Mouse (Mus musculus) monocyte, adult 5-6 weeks (primary cell): ENCODE measurements around the gene Akr7a5. TPM values are rescaled to one million over a fixed set of nuclear protein-coding genes. Genes with fewer than 3 reads are reported as not detected.
A peak's percentile ranks its signal among the peaks of the same experiment; 100 is the strongest.

ENCODE experiments used
- ATAC-seq: fragments of 153-309, 156-312 bp; replicated peaks from 2 replicates; pipeline ENCODE4 v1.8.0; 2017; ENCODE audit warnings: mild to moderate bottlenecking; ENCODE audit not compliant: low TSS enrichment, insufficient number of reproducible peaks, severe bottlenecking, poor library complexity, low FRiP score
- total RNA-seq: library from RNA; stranded (forward); fragments of 200-1000, 200-491, 200-594 nt; gene quantifications from 3 replicates; pipeline ENCODE4 v1.2.3, GENCODE M21; 2017

The Akr7a5 gene
- total RNA-seq, 1 experiment from 2014 or later: 3.6 TPM

DNA sequence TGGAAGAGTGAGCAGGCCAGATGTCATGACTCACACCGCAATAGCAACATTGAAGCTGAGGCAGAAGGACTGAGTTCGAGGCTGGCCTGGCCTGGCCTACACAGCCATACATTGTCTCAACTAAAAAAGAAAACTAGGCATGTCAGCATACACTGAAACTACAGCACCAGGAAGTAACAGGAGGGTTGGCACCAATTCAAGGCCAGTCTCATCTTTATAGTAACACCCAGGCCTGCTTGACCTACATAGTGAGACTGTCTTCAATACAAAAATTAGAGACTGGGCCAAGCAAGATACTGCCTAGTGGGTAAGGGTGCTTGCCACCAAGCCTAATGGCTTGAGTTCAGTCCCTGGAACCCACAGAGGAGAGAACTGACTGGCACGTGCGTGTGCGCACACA is 18.5 kb upstream of the Akr7a5 start:
- no peak for ATAC-seq

DNA sequence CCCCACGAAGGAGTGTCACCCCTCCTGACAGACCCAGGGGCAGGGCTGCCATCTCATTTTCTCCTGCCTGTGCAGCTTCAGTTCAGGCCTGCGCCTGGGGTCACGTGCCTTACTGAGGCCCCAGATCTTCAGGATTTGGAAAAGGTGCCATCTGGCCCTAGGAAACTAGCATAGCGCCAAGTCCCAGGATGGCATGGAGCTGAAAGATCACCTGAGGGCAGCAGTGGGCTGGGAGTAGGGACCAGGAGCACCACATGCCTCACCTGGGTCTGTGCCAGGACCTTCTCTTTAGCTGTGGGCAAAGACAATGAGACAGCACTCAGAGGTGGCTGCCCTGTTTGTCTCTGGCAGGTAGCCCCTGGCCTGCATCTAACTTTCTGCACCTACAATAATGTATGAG is 13.0 kb upstream of the Akr7a5 start:
- ATAC-seq: no peak

DNA sequence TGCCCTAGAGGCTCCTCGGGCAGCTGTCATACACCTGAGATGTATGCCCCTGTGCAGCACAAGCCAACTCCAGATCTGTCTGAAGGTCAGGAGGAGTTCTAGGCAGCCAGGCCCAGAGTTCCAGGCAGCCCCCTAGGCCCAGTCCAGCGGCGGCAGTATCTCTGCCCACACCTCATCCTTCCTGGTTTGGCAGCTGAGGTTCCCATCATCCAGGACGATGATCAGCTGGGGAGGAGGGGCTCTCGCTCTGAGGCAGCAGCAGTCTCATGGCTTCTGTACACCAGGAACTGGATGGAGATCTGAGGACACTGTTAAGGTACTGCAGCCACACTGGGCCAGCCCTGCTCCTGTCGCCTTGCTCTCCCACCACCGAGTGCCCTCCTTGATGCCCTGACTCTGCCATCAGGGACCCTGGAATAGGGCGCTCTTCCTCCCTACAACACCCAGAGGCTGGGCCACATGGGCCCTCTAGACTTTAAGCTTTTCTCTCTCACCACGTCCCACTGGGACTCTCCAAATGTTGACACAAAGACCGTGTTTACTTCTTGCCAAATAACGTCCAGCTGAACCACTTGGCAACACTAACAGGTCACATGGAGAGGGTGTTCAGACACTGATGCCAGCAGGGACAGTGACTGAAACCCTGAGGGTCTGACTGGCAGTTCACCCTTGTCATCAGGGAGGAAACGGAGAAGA is 11.7 kb upstream of the Akr7a5 start:
- ATAC-seq: no peak

DNA sequence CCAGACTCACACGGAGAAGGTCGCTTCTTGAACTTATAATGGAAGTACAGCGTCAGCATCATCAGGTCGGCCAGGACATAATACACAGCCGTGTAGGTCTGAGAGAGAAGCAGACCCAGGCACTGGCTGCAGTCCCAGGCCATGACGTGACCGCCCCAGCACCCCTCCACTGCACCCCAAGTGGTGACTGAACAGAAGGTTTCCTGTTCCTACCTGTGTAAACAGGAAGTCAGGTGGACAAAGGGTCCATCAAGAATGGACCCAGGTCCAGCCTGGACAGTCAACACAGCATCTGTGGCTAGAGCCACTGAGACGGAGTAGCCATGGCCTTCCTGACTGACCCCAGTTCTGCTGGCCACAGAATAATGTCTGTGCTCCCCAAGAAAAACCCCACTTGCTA is 8.8 kb upstream of the Akr7a5 start:
- no peak for ATAC-seq

DNA sequence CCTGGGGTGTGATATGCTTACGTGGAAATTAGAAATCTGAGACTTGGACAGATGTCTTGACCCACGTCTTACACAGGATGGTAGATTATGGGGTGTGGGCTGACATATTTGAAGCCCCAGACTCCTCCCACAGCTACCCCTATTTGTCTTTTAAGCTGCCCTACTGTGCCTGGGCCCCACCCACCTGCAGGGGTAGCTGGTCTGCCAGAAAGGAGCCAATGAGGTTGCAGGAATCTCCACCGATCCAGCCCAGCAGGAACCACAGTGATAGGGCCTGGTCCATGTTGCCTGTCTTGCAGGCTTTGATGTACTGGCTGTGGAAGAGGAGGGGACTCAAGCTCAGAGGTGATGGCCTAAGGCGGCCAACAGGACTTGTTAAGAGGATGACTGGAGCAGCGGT is 8.3 kb upstream of the Akr7a5 start:
- no peak for ATAC-seq

DNA sequence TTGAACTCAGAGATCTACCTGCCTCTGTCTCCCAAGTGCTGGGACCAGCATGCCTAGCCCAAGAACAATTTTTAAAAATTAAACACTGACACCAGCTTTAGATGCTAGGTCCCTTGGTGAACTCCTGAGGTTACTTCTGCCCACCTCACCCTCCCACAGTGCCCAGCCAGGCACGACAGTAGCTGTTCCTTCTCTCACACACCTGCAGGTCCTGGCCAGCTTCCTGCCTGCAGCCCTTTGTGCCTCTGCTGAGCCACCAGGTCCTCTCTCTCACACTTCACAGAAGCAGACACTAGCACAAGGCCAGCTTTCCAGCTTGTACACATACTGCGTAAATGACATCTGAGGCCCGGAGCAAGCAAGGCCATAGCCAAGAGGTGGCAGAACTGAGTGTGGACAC is 5.0 kb upstream of the Akr7a5 start:
- no peak for ATAC-seq

DNA sequence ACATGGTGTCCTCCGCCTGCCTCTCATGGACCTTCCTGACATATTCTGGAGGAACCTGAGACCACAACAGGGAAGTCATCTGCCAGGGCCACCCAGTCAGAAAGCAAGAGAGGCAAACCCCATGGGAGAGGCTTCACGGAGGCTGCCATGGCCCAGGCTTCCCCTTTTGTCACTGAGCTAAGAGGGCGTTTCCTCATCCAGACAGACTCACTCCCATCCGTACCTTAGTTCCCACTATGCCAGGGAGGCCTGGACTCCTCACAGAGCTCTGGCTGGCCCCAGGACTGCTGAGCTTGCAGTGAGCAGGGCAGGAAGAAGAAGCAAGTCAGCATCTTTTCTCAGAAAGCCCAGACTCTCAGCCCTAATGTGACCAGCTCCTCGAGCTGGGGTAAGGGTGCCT is 2.6 kb upstream of the Akr7a5 start:
- ATAC-seq: peak; percentile 72

DNA sequence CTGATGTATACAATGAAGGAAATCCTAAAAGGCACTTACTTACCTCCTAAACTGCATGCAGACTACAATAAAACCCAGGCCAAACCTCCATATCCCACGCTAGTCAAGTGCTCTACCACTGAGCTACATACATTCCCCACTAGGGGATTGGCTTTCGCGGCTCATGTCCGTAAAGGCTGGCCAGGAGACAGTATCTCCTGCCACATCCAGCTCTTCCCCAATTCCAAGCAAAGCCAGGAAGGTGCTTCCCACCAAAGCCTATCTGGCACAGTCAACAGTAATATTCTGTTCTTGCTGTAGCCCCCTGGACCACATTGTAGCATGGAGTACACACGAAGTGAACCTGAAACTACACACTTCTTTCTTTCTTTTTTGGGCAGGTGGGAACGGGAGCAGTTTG is 893 bp upstream of the Akr7a5 start:
- ATAC-seq: no peak

DNA sequence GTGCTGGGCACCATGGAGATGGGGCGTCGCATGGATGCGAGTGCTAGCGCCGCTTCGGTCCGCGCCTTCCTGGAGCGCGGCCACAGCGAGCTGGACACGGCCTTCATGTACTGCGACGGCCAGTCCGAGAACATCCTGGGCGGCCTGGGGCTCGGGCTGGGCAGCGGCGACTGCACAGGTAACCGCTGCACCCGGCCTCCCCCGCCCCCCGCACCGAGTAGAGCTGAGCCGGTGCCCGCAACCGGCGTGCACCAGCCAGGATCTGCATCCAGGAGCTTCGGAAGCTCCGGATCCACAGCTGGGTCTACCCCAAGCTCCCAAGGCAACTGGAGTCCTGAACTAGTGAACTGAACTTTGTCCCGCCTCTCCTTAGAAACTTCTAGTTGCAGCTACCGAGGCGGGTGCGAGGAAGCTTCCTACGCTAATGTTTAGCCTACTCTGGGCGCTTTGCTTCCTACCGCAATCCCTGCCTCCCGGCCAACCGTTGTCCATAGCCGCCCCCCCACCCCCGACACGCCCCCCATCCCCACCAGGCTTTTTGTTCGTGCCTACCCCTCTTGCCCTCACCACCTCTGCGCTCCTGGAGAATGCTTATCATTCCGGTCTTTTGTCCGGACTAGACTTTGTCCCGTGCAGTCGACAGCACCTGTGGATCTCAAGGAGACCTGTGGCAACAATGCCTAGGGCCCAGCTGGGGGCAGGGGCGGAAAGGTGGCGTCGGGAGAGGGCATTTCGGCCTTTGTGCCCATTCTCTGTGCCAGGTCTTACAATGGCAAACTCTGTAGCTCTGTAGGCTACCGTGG is 556 bp downstream of the Akr7a5 start:
- ATAC-seq: no peak

DNA sequence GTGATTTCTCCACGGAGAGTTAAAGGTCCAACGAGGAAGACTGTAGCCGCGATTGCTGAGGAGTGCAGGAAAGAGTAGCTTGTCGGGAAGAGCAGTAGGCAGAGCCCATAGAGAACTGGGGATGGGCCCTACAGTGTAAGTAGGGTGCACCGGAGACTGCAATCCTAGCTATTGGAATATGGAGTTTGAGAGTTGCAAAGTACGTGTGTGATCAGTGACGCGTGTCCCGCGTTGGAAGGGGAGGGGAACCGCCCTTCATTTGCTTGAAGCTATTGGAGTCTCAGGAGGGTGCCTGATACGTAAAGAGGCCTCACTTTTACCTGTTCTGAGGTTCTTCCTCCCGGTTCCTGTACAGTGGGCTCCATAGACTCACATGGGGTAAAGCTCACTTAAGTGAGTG is 1.2 kb downstream of the Akr7a5 start:
- ATAC-seq: no peak

DNA sequence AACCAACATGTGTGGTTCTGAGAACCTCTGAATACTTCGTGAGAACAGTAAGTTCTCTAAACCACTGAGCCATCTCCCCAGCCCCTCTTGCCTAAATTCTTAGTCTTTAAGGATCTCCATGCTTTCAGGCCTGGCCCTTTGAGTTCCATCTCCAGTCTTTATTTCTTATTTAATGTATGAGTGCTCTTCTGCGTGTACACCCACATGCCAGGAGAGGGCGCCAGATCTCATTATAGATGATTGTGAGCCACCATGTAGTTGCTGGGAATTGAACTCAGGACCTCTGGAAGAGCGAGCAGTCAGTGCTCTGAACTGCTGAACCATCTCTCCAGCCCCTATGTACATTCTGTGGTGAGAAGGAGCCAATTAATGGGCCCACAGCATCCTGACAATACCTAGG is 2.1 kb downstream of the Akr7a5 start:
- no peak for ATAC-seq

DNA sequence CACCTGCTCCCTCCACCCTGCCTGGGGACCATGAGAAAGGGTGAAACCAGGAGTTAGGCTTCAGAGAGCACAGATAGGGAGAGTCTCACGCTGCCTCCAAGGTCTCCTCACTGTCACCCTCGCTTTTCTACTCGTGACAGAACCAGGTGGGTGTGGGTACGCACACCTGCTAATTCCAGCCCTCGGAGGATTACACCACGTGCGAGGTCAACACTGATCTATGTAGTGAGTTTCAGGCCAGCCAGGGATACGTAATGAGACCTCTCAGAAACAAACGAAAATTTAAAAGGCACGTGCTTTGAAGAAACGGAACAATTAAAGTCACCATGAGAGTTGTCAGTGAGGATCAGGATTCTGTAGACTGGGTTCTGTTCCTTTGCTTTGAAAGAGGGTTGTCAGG is 7.9 kb downstream of the Akr7a5 start:
- ATAC-seq: no peak

DNA sequence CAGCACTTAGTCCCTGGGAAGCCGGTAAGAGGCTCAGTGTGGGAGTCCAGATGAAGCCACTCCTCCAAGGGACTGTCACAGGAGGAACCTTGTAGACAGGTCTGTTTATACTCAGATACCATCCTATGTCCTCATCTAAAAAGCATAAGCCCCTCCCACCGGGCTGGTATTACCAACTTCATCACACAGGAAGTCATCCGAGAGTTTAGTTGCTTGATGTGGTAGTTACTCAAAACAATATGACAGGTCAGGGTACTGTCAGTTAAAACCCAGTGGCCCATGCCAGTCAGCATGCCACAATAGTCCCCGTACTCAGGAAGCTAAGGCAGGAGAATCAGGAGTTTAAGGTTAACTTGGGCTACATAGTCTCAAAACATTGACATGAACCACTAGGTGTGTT is 9.2 kb downstream of the Akr7a5 start:
- no peak for ATAC-seq

DNA sequence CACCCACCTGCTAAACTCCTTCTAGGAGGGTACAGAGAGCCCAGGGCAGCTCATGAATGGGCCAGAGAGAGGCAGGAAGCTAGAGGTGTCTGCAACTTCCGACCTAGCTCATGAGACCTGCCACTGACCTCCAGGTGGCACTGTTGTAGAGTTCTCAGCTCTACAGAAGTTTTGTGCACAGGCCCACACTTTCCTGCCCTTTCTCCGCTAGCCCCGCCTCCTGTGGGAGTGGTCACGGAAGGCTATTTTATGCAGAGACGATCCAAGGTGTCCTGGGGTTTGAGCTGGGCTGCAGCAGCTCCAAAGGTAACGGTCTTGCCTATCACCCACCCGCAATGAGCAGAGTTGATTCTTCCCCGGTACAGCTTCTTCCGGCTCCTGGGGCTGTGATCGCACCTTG is 20.1 kb downstream of the Akr7a5 start:
- peak; percentile 100 for ATAC-seq

DNA sequence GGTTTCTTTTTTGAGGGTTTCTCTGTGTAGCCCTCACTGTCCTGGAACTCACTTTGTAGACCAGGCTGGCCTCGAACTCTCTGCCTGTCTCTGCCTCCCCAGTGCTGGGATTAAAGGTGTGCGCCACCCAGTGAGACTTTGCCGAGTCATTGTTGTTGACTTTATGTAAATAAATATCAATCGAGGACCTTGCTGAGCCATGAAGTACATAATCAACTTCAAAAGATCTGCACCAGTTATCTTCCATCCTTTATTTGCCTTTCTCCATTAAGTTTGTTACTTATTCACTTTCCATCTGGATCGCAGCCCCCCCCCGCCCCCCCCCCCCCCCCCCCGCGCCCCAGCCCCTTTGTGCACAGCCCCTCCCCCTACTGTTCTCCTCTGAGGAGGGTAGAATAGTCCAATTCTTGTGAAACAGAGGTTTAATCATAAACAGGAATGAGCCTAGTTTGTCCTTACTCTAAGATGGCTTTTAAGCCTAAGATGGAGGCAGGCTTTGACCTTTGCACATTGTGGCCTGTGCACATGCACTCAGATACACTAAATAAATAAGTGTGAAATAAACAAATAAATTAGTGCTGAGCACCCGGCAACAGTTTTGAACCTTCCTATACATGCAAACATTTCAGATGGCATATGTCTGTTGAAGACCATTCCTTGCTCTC is 24.2 kb downstream of the Akr7a5 start:
- no peak for ATAC-seq

DNA sequence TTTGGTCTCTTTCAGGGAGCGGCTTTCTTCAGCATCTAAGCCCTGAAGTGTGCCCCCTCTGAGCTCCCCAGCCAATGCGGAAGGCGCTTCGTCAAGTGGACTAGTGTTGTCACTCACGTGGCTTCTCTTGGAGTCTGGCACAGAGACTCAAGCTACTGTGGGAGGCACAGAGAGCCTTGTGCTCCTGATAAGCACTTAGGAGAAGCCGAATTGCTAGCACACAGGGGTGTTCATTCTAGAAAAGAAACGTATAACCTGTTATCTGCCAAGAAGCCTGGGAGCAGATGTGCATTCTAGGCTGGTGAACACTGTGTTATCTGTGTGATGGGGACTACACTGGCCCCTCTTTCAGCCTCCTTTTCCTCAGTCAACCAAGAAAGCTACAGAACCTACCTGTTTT is 25.0 kb downstream of the Akr7a5 start:
- ATAC-seq: no peak

DNA sequence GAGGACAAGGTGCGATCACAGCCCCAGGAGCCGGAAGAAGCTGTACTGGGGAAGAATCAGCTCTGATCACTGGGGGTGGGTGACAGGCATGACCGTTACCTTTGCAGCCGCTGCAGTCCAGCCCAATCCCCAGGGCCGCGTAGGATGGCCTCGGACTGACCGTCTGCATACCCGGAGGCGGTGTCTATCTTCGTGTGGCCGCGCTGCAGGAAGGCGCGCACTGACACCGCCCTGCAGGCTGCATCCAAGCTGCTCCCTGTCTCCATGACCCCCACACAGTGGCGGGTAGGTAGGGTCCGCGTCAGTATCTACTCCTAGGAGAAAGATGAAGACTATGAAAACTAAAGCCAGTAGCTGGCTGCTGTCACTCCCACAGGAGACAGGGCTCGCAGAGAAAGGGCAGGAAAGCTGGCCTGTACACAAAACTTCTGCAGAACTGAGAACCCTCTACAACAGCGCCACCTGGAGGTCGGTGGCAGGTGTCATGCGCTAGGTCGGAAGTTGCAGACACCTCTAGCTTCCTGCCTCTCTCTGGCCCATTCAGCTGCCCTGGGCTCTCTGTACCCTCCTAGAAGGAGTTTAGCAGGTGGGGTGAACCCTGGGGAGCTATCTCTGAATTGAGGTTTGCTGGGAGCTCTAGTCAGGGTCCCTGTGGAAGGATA is 26.4 kb downstream of the Akr7a5 start:
- ATAC-seq: peak; percentile 90

DNA sequence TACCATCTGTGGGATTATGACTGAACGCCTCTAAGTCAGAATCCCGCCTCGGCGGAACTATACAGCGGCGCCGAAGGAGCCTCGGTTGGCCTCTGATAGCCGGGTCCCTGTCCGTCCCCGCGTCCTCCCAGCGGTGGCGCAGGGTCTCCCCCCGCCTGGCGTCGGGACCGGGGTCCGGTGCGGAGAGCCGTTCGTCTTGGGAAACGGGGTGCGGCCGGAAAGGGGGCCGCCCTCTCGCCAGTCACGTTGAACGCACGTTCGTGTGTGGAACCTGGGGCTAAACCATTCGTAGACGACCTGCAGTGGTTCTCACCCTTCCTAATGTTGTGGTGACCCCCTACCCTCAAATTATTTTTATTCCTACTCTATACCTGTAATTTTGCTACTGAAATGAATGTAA is 27.6 kb downstream of the Akr7a5 start:
- ATAC-seq: no peak

DNA sequence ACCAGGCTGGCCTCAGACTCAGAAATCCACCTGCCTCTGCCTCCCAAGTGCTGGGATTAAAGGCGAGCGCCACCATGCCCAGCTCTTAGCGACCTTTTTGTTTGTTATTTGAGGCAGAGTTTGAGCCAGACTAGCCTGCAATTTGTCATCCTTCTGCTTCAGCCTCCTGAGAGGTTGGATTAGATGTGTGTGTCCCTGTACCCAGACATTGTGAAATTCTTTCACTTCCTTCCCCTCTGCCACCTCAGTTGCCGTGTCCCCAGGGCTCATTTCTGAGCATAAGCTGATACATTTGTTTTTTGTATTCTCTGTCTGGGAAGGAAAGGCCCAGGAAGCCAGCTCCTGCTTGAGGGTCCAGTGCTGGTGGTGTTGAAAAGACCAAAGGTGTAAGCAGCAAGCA is 30.3 kb downstream of the Akr7a5 start:
- no peak; the same call in 1 of the 2 replicates for ATAC-seq
